ENCODE assay signal across 16 mouse cellular contexts in the genomic region with DNA sequence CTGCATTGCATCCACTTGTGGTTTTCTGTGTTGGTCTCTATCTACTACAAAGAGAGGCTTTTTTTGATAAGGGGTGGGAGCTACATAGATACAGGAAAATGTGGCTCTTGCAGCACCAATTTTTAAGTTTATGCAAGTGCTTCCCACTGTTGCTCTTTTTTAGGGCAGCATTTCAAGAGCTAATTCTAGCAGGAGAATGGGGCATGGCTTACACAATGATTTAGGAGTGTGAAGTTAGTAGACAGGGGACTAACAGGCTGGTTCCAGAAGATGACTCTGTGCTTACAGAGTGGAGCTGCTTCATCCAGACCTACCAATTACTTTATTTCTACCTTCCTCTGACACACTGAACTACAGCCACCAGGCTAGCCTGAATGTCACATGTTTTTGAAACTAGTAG.
"Had no signal": no experiment of that assay in that cellular context is flagged by ENCODE, and none has a peak within 500 bp of the region (broad histone marks: within the 10 kb centered on the region; RNA-seq: fewer than 3 reads in every experiment).

No protein-coding gene starts in this region.

- DNase-seq: retina, postnatal 1 day; right cerebral cortex, adult 18-20 months; right cerebral cortex, postnatal 14 days; right cerebral cortex, postnatal 25 days; right cerebral cortex, postnatal 4 days; spleen, adult 18-20 months; thymus, adult 18-20 months; thymus, adult 2 months; thymus, postnatal 14 days; thymus, postnatal 25 days; thymus, postnatal 36 days; thymus, postnatal 4 days had no signal

- H3K27ac ChIP-seq: neural tube, embryonic 13.5 days; neural tube, embryonic 15.5 days; stomach, embryonic 15.5 days; stomach, postnatal 0 days had no signal

- H3K4me3 ChIP-seq: neural tube, embryonic 13.5 days; neural tube, embryonic 15.5 days; stomach, embryonic 15.5 days had no signal
